Mouse (Mus musculus): ENCODE results near the gene Tbc1d2b.

GRCm38 (mm10) chr9:90271541-90272090, 1.0 kb upstream of the Tbc1d2b start:
- TF ChIP-seq CTCF (IDR thresholded peaks at IDR 0.05; ENCODE audit: control insufficient read depth, insufficient read depth, insufficient read length) = no peak
- TF ChIP-seq MAX (IDR thresholded peaks at IDR 0.05) = no peak
- TF ChIP-seq CEBPB (IDR thresholded peaks at IDR 0.05; ENCODE audit: low read depth) = no peak
- no peak for TF ChIP-seq MYOD1 (IDR thresholded peaks at IDR 0.05; ENCODE audit: control insufficient read depth, insufficient read length, low read depth)
- TF ChIP-seq FOSL1 (IDR thresholded peaks at IDR 0.05; ENCODE audit: insufficient read depth, low read length, poor library complexity, severe bottlenecking) = no peak
- TF ChIP-seq MYOG (IDR thresholded peaks at IDR 0.05; ENCODE audit: control insufficient read depth, extremely low read depth, insufficient read length) = no peak
